Mouse (Mus musculus) G1E-ER4 (cell line): ENCODE results near the gene Gm9508. TPM values are rescaled to one million over a fixed set of nuclear protein-coding genes. Genes with fewer than 3 reads are reported as not detected.
"Not testable (repeated sequence)": the region's sequence is repeated elsewhere in the genome, so short reads cannot be mapped to it uniquely, and the experiment has no call there.

Source experiments
- GATA1 ChIP-seq: IDR thresholded peaks from one replicate; pipeline ENCODE4 v1.8.0; 2012; ENCODE audit warnings: low read length, inconsistent platforms
- polyA plus RNA-seq: library from polyadenylated mRNA; stranded (reverse); fragments of >175 nt; gene quantifications from 2 replicates; pipeline ENCODE4 v1.2.3, GENCODE M21; 2012

The Gm9508 gene
- not detected in 2 replicates for polyA plus RNA-seq

- no peak for TF ChIP-seq GATA1
These were observed at the start of gene Gm9508 for GRCm38 (mm10) chr10:77697133-77697532. Gm9508 (minus strand) TSS chr10:77697233.

GRCm38 (mm10) chr10:77741924-77742688 is 45.1 kb upstream of the Gm9508 start, which contains the start of gene Gm18596:
Gm18596 (minus strand) TSS chr10:77742638.
- not testable (repeated sequence) for TF ChIP-seq GATA1

- TF ChIP-seq GATA1, result no peak
These were observed 41.9 kb upstream of the Gm9508 start for GRCm38 (mm10) chr10:77738929-77739328.

GRCm38 (mm10) chr10:77735928-77736327 is 38.9 kb upstream of the Gm9508 start:
- no peak for TF ChIP-seq GATA1

GRCm38 (mm10) chr10:77729241-77729640 is 32.2 kb upstream of the Gm9508 start:
- no peak for TF ChIP-seq GATA1

GRCm38 (mm10) chr10:77728280-77728679 is 31.2 kb upstream of the Gm9508 start:
- no peak for TF ChIP-seq GATA1

- no peak for TF ChIP-seq GATA1
These were observed 29.2 kb upstream of the Gm9508 start, which contains the start of gene Gm10100 for GRCm38 (mm10) chr10:77726186-77726585. Gm10100 (plus strand) TSS chr10:77726486.

- TF ChIP-seq GATA1, result no peak
These were observed 27.8 kb upstream of the Gm9508 start for GRCm38 (mm10) chr10:77724855-77725254.

- TF ChIP-seq GATA1, result not testable (repeated sequence)
These were observed 23.3 kb upstream of the Gm9508 start, which contains the start of gene Krtap12-1 for GRCm38 (mm10) chr10:77720299-77720698. Krtap12-1 (plus strand) TSS chr10:77720599.

- TF ChIP-seq GATA1, result no peak
These were observed 18.5 kb upstream of the Gm9508 start, which contains the start of gene Gm10142 for GRCm38 (mm10) chr10:77715507-77715906. Gm10142 (plus strand) TSS chr10:77715807.

GRCm38 (mm10) chr10:77713734-77714133 is 16.7 kb upstream of the Gm9508 start:
- no peak for TF ChIP-seq GATA1

GRCm38 (mm10) chr10:77711157-77711556 is 14.1 kb upstream of the Gm9508 start, which contains the start of gene Gm10024:
Gm10024 (plus strand) TSS chr10:77711457.
- not testable (repeated sequence) for TF ChIP-seq GATA1

- no peak for TF ChIP-seq GATA1
These were observed 12.8 kb upstream of the Gm9508 start for GRCm38 (mm10) chr10:77709831-77710230.

- no peak for TF ChIP-seq GATA1
These were observed 9.3 kb upstream of the Gm9508 start, which contains the start of gene Gm10272 for GRCm38 (mm10) chr10:77706326-77706725. Gm10272 (plus strand) TSS chr10:77706626.

- not testable (repeated sequence) for TF ChIP-seq GATA1
These were observed 6.7 kb downstream of the Gm9508 start, which contains the start of gene Gm19402 for GRCm38 (mm10) chr10:77690356-77690807. Gm19402 (minus strand) TSS chr10:77690757.

- TF ChIP-seq GATA1, result no peak
These were observed 10.0 kb downstream of the Gm9508 start for GRCm38 (mm10) chr10:77687021-77687420.
